8 mouse cellular contexts compared by ENCODE assay signal in genomic region chr11:70608381-70609066, GRCm38 (mm10). TPM values are rescaled to one million over a fixed set of nuclear protein-coding genes. Genes with fewer than 3 reads are reported as not detected.
DNase-seq lines count a peak whose midpoint lies in the region; ATAC-seq and TF ChIP-seq lines count a peak whose summit lies in the region.

No protein-coding gene starts in this region.

- no peak overlapping the region for H3K4me2 ChIP-seq in liver, embryonic 13.5 days
- H3K4me2 ChIP-seq in forebrain, embryonic 15.5 days (replicated peaks): no peak overlapping the region

- no peak overlapping the region for H3K9ac ChIP-seq in liver, embryonic 13.5 days
- H3K9ac ChIP-seq in forebrain, embryonic 15.5 days (replicated peaks): no peak overlapping the region

- H3K27ac ChIP-seq in spleen, adult 2 months (ENCODE audit: insufficient read depth, low read length): no peak overlapping the region
- H3K27ac ChIP-seq in liver, embryonic 13.5 days: no peak overlapping the region
- H3K27ac ChIP-seq in forebrain, embryonic 15.5 days (replicated peaks): no peak overlapping the region

- H3K4me1 ChIP-seq in spleen, adult 2 months (ENCODE audit: control insufficient read depth, insufficient read depth, insufficient read length): no peaks in the 10 kb centered on the region
- peaks cover 16% of the 10 kb centered on the region for H3K4me1 ChIP-seq in liver, embryonic 13.5 days (replicated peaks)
- no peaks in the 10 kb centered on the region for H3K4me1 ChIP-seq in forebrain, embryonic 15.5 days

- 92% methylated on average over 26 of the region's 26 CpGs for WGBS in spleen, adult 2 months
- WGBS in liver, embryonic 13.5 days (ENCODE audit: insufficient replicate concordance): 82% methylated on average over 26 of the region's 26 CpGs
- 89% methylated on average over 26 of the region's 26 CpGs for WGBS in forebrain, embryonic 15.5 days

- no peak for TF ChIP-seq POLR2A in spleen, adult 2 months (IDR thresholded peaks at IDR 0.05; ENCODE audit: low read depth, low read length)

- H3K9me3 ChIP-seq in liver, embryonic 13.5 days (replicated peaks): no peaks in the 10 kb centered on the region
- no peaks in the 10 kb centered on the region for H3K9me3 ChIP-seq in forebrain, embryonic 15.5 days

- 0 out of 2 replicates have a peak, but pooled peaks have one; percentile 27 for ATAC-seq in liver, embryonic 13.5 days (ENCODE audit: low read depth)
- no peak for ATAC-seq in forebrain, embryonic 15.5 days (replicated peaks)

- peaks cover 42% of the 10 kb centered on the region for H3K36me3 ChIP-seq in spleen, adult 2 months (ENCODE audit: control insufficient read depth, insufficient read depth, low read length)
- H3K36me3 ChIP-seq in liver, embryonic 13.5 days: peaks cover 85% of the 10 kb centered on the region
- peaks cover 89% of the 10 kb centered on the region for H3K36me3 ChIP-seq in forebrain, embryonic 15.5 days

- DNase-seq in embryo, embryonic 10 days (ENCODE audit: low spot score): peak; percentile 18
- no peak for DNase-seq in embryo, embryonic 11 days
- peak in 1 of 2 experiments; percentile 30 for DNase-seq in spleen, adult 2 months (ENCODE audit: low read depth in 1 of 2, low spot score in 2 of 2)
- DNase-seq in spleen, postnatal 36 days (ENCODE audit: low spot score in 2 of 2): no peak
- DNase-seq in liver, embryonic 13.5 days: no peak
- no peak for DNase-seq in right cerebral cortex, adult 2 months (ENCODE audit: low spot score in 2 of 2)
- DNase-seq in cerebellum, adult 11-12 months: no peak

- H3K27me3 ChIP-seq in spleen, adult 2 months (ENCODE audit: control insufficient read depth, insufficient read depth, low read length): no peaks in the 10 kb centered on the region
- H3K27me3 ChIP-seq in liver, embryonic 13.5 days: no peaks in the 10 kb centered on the region
- H3K27me3 ChIP-seq in forebrain, embryonic 15.5 days: no peaks in the 10 kb centered on the region

- TF ChIP-seq CTCF in spleen, adult 2 months (IDR thresholded peaks at IDR 0.05; ENCODE audit: extremely low read depth, insufficient read depth, insufficient read length, insufficient replicate concordance): peak; percentile 19; the same call in 1 of the 2 replicates

- no peak overlapping the region for H3K4me3 ChIP-seq in spleen, adult 2 months (ENCODE audit: extremely low read depth, insufficient read depth, insufficient read length)
- H3K4me3 ChIP-seq in liver, embryonic 13.5 days (replicated peaks): no peak overlapping the region
- no peak overlapping the region for H3K4me3 ChIP-seq in forebrain, embryonic 15.5 days

RNA-seq across cellular contexts. Expression of gene 4930544D05Rik, which starts 7.1 kb away (rescaled TPM):
- not detected in 2 replicates for polyA plus RNA-seq in spleen, adult 2 months (2012; rRNA removed)
- not detected in 2 replicates for polyA plus RNA-seq in liver, embryonic 13.5 days (2015; fragmentation: Nextera tagmentation; extraction: Ambion mirVana)
- not detected in 2 replicates for polyA plus RNA-seq in forebrain, embryonic 15.5 days (2015; fragmentation: Nextera tagmentation; extraction: Ambion mirVana)

RNA-seq across cellular contexts. Expression of gene Chrne, which starts 10.5 kb away (rescaled TPM):
- polyA plus RNA-seq in spleen, adult 2 months (2012; rRNA removed): 0.66 and 0.99 TPM in 2 replicates
- polyA plus RNA-seq in liver, embryonic 13.5 days (2015; fragmentation: Nextera tagmentation; extraction: Ambion mirVana): not detected in 2 replicates
- 0.34 TPM in 1 of 2 replicates, not detected in the other for polyA plus RNA-seq in forebrain, embryonic 15.5 days (2015; fragmentation: Nextera tagmentation; extraction: Ambion mirVana)

RNA-seq across cellular contexts. Expression of gene Gp1ba, which starts 30.4 kb away (rescaled TPM):
- polyA plus RNA-seq in spleen, adult 2 months (2012; rRNA removed): 6.8 and 9.3 TPM in 2 replicates
- polyA plus RNA-seq in liver, embryonic 13.5 days (2015; fragmentation: Nextera tagmentation; extraction: Ambion mirVana): 2.8 and 4.7 TPM in 2 replicates
- 0.08 and 0.24 TPM in 2 replicates for polyA plus RNA-seq in forebrain, embryonic 15.5 days (2015; fragmentation: Nextera tagmentation; extraction: Ambion mirVana)

RNA-seq across cellular contexts. Expression of gene Rnf167, which starts 38.5 kb away (rescaled TPM):
- polyA plus RNA-seq in spleen, adult 2 months (2012; rRNA removed): 137 and 158 TPM in 2 replicates
- polyA plus RNA-seq in liver, embryonic 13.5 days (2015; fragmentation: Nextera tagmentation; extraction: Ambion mirVana): 74.2 and 81.0 TPM in 2 replicates
- polyA plus RNA-seq in forebrain, embryonic 15.5 days (2015; fragmentation: Nextera tagmentation; extraction: Ambion mirVana): 126 and 130 TPM in 2 replicates

RNA-seq across cellular contexts. Expression of gene Slc25a11, which starts 38.8 kb away (rescaled TPM):
- 73.0 and 78.7 TPM in 2 replicates for polyA plus RNA-seq in spleen, adult 2 months (2012; rRNA removed)
- 72.8 and 73.8 TPM in 2 replicates for polyA plus RNA-seq in liver, embryonic 13.5 days (2015; fragmentation: Nextera tagmentation; extraction: Ambion mirVana)
- polyA plus RNA-seq in forebrain, embryonic 15.5 days (2015; fragmentation: Nextera tagmentation; extraction: Ambion mirVana): 167 and 168 TPM in 2 replicates
